Mouse (Mus musculus) layer of hippocampus, adult 2 months (tissue): ENCODE results near the gene Hoxd12. TPM values are rescaled to one million over a fixed set of nuclear protein-coding genes. Genes with fewer than 3 reads are reported as not detected.

ENCODE experiments used
- DNase-seq, 2 experiments: peaks; one replicate each; pipeline ENCODE4 v3.0.0; 2022; ENCODE audit warnings: low spot score in 2 of 2
- H3K27ac ChIP-seq: fragments of 200-600 bp; 2 replicates; pipeline ENCODE4 v1.8.1; 2022
- H3K4me3 ChIP-seq: fragments of 200-600 bp; 2 replicates; pipeline ENCODE4 v1.8.1; 2022; ENCODE audit warnings: mild to moderate bottlenecking
- CTCF ChIP-seq: fragments of 200-600 bp; conservative IDR thresholded peaks from 2 replicates; pipeline ENCODE4 v1.8.1; 2022; ENCODE audit warnings: antibody characterized with exemption, mild to moderate bottlenecking, moderate library complexity
- long read RNA-seq, 2 experiments: library from polyadenylated mRNA; stranded (forward); transcript quantifications; one replicate each; pipeline ENCODE4 v2.0.0; 2021; ENCODE audit warnings: borderline mapping rate in 2 of 2
- total RNA-seq, 2 experiments: library from RNA; stranded (reverse); gene quantifications; 2 replicates each; pipeline ENCODE4 v1.2.3; 2021

Gene Hoxd12
- not detected for total RNA-seq
- long read RNA-seq, experiment 1 = 0 reads
- long read RNA-seq, experiment 2 = 0 reads

DNA sequence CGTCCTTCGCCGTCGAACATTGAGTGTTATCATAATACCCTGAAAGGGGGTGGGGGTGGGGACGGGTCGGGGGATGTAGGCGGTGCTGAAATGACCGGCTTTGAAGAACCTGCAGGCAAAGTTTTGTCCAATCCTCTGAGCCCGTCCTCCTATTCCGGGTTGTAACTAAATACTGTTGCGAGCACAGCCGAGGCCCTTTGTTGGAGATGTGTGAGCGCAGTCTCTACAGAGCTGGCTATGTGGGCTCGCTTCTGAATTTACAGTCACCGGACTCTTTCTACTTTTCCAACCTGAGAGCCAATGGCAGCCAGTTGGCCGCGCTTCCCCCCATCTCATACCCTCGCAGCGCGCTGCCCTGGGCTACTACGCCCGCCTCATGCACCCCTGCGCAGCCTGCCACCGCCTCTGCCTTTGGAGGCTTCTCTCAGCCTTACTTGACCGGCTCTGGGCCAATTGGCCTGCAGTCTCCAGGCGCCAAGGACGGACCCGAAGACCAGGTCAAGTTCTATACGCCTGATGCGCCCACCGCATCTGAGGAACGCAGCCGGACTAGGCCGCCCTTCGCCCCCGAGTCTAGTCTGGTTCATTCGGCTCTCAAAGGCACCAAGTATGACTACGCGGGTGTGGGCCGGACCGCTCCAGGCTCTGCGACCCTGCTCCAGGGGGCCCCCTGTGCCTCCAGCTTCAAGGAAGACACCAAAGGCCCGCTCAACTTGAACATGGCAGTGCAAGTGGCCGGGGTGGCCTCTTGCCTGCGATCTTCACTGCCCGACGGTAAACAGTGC lies at the start of gene Hoxd12:
Gene Hoxd12 (plus strand): TSS at position 133 of the 785 bp plus-strand sequence.
- no peak within 1 kb of the TSS for H3K27ac ChIP-seq
- TF ChIP-seq CTCF = no peak
- no peak for DNase-seq
- no peak within 1 kb of the TSS for H3K4me3 ChIP-seq

DNA sequence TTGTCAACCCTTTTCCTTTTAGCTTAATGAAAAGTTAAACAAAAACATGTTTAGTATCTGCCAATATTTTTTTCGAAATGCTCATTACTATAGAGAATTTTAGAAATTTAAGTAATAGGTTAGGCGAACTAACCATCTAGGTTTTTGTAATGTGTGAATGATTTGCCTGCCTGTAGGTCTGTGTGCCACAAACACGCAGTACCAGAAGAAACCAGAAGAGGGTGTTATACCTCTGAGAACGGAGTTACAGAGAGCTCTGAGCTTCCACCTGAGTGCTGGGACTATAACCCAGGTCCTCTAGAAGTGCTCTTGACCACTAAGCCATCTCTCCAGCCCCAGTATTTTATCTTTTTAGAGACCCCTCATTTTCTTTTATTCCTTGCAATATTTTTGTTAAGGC lies 39.4 kb upstream of the Hoxd12 start:
- TF ChIP-seq CTCF = peak; percentile 26; the same call in 1 of the 2 replicates
- DNase-seq = no peak
- no peak overlapping the region for H3K27ac ChIP-seq
- no peak overlapping the region for H3K4me3 ChIP-seq

DNA sequence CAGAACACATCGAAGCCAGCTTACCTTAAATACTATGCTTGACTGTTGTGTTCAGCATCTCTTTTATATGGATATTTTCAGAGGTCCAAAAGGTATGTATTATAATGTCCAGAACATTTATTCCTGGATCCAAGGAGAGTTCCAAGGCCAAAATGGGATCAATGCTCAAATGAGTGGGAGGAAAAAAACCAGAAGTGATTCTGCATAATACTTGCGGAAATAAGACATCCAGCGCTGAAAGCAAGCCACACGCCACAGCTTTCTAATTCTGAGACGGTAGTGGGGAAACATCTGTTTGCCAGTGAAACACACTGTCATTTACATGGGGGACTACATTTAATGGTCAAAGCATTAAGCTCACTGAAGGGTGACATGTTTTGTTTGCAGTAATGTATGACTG lies 32.4 kb upstream of the Hoxd12 start:
- TF ChIP-seq CTCF = no peak
- H3K4me3 ChIP-seq = no peak overlapping the region
- no peak overlapping the region for H3K27ac ChIP-seq
- DNase-seq = no peak

DNA sequence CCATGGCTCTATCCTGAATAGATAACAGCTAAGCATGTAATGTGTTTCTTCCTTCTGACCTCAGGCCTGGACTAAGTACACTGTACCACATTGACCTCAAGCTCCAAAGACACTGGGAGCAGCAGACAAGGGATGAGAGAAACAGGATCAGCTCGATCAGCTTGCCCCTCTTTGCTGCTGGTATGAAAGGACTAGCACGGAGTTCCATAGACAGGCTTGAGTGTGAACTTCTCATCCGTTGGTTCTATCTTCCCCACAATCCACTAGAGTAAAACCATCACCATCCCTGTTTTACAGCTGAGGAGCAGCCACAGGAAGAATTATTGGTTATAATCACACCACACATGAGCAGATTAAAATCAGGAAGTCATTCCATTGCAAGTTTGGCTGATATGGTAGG lies 29.2 kb upstream of the Hoxd12 start:
- DNase-seq = no peak
- Histone ChIP-seq H3K27ac (no peak overlapping the region), H3K4me3 (no peak overlapping the region)
- no peak for TF ChIP-seq CTCF

DNA sequence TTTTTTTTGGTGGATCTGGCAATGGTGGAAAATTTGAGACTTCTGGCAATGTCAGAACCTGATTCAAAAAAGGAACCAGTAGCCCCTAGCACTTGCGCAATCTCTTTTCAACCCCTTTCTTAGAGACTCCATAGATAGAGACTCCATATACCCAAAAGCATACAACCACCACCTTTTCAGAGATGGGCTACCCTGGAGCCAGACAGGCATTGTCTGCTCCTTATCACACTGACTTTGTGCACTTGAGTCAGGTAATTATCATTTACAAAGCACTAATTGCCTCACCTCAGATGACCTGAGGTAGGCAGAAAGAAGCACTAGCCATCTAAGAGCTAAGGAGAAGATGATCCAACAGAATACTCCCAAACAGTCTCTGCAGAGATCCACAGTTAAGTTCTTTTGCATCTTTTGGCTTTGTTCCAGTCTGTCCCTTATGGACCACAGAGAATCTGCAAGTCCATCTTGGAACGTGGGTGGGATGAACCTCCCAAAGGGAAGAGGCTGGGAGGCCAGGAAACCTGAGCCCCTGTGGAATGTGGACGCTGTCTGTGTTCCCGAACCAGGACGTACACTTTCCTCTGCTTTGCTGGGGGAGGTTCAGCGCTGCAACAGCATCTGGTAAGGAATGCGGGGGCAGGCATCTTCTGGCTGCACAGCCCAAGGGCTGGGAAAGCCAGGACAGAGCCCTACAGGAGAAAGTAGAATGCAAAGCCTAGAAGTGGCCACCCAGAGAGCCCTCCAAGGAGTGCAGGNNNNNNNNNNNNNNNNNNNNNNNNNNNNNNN lies 27.5 kb upstream of the Hoxd12 start:
- DNase-seq = no peak
- no peak for TF ChIP-seq CTCF
- no peak overlapping the region for H3K4me3 ChIP-seq
- H3K27ac ChIP-seq = no peak overlapping the region

DNA sequence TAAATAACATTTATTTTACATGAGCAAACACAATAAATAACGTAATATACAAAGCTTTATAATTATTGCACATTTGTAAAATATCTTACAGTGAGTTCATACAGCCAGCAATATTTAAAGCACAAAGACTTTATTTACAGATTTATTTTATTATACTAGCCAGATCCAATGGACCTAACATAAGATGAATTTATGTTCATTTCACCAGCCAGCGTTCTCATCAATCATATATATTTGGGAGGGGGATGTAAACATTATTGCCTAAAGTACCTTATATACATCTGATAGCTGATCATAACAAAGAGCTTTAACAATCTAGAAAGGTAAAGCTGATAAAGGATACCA lies 21.8 kb upstream of the Hoxd12 start:
- no peak for DNase-seq
- Histone ChIP-seq H3K27ac (no peak overlapping the region), H3K4me3 (no peak overlapping the region)
- TF ChIP-seq CTCF = no peak

DNA sequence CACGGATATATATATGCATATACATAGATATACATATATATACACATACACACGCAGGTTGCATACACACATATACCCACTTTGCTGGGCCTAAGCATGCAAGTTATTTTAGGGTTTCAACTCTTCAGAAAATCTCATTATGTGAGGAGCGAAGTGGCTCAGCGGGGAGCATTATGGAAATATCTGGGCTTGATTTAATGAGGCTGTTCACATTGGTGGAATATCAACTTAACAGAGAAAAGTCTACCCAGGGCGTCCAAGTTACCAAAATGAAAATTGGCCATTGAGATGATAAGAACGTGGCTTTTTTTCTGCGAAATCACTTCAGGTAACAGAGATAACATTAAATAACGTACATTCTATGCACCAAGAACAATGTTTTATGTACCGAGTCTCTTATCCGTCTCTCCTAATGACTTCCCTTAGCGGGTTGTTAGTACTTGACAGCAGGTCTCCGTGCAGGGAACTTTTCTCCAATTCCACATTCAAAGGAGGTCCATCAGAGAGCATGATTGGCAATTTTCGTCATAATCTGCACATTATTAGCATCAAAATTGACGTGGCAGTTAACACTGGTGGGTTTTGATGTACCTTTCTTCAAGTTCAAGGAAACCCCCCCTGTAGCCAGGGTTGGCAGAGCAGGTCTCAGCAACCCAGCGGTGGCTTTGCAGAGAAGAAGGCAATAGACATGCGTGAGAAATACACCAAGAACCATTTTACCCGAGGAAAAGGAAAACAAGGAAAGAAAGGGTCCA lies 20.9 kb upstream of the Hoxd12 start:
- H3K27ac ChIP-seq = no peak overlapping the region
- TF ChIP-seq CTCF = no peak
- H3K4me3 ChIP-seq = no peak overlapping the region
- no peak for DNase-seq

DNA sequence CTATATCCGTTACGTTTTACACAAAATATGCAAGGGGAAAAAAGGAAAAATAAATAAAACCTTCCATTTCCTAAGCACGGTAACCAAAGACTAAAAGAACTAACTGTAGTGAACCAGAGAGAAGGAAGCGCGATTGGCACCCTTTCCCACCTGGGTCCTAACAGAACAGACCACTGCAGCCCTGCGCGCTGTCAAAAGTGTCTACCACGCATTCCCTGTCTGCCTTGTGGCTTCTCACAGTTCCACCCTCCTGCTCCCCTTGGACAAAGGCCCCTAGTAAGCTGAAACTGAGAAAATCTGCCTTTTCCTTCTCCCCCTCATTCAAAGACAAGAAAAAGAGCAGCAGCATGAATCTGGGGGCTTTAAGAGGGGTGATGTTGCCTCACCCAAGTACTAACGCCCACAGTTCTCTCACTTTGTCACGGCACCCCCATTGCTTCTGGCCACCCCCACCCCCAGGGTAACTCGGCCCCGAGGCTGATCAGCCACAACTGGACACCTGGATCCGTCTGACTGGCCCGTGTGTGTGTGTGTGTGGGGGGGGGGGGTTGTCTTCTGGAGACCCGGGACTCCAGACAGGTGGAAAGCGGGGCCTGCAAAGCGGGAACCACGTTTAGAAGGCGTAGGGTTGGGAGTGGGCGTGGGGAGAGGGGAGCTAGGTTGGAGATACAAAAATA lies 19.9 kb upstream of the Hoxd12 start:
- Histone ChIP-seq H3K4me3 (no peak overlapping the region), H3K27ac (no peak overlapping the region)
- TF ChIP-seq CTCF = no peak
- no peak for DNase-seq

DNA sequence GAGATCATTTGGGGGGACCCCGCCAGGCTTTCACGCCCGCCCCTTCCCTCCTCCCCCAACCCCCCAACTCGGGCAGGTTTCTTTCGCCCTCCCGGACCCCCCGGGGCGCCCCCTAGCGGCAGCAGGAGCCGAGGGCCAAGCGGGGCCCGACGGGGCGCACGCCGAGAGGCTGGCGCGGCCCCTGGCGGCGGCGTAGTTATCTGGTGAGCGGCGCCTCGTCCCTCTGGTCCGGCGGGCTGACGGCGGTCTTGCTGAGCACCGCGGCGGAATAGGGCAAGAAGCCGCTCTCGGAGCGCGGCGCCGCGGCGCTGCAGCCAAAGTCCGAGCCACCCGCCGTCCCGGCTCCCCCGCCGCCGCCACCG lies 19.4 kb upstream of the Hoxd12 start:
- peak; percentile 65 for TF ChIP-seq CTCF
- no peak overlapping the region for H3K4me3 ChIP-seq
- no peak for DNase-seq
- no peak overlapping the region for H3K27ac ChIP-seq

DNA sequence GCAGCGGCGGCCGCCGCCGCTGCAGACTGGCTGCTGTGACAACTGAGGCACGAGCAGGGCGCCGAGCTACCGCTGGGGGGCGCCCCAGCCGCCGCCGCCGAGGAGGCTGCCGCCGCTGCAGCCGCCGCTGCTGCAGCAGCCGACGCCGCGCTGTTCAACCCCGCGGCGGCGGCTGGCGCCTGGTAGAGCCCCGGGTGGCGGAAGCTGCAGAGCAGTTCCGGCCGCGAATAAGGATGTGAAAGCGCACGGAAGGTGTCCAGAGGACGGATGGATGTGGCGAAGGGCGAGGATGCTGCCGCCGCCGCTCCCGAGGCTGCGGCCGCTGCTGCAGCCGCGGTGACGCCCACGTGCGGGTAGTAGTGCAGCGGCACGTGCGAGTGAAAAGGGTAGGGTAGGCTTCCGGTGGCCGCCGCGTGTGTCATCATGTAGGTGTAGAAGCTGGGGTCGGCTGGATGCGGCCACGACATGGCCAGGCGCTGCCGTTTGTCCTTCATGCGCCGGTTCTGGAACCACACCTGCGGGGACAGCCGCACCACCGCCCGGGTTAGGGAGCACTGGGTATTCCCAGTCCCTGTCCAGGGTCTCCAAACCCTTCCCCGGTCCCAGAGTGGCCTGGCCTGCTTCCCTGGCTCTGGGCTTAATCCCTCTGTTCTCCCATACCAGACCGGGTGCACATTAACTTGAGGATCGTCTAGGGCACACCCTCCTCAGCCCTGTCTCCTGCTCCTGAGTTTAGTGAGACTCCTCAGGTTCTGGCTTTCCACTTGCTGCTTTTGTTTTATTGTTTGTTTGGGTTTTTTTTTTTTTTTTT lies 18.8 kb upstream of the Hoxd12 start:
- no peak for TF ChIP-seq CTCF
- Histone ChIP-seq H3K27ac (no peak overlapping the region), H3K4me3 (no peak overlapping the region)
- no peak for DNase-seq

DNA sequence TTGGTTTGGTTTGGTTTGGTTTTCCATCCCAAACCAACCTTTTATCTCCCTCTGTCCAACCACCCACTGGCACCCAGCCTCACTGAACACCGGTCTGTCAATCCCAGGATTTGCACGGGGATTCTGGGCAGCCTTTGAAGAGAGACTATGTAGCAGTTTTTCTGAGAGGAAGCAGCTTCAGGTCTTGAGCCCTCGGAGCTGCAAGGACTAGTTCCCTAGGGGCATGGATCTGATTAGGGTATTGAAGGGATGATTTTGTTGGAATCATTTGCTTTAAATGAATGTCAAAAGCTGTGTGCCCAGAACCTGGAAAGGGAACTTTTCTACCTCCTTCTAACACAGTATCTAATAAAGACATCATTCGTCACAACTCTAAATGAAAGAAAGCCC lies 18.2 kb upstream of the Hoxd12 start:
- TF ChIP-seq CTCF = no peak

More for the DNA sequence above, 18.2 kb upstream of the Hoxd12 start:
- H3K4me3 ChIP-seq = no peak overlapping the region
- no peak overlapping the region for H3K27ac ChIP-seq
- no peak for DNase-seq
